Mouse (Mus musculus) kidney, postnatal 0 days (tissue): ENCODE data around the gene Chic1. TPM values are rescaled to one million over a fixed set of nuclear protein-coding genes. Genes with fewer than 3 reads are reported as not detected.
A peak's percentile ranks its signal among the peaks of the same experiment; 100 is the strongest.

Source experiments
- ATAC-seq: fragments of 200-750 bp; cut with Nextera tagmentation; replicated peaks from 2 replicates; pipeline ENCODE4 v1.8.0; 2017; ENCODE audit warnings: low read depth, moderate number of reproducible peaks, moderate TSS enrichment, moderate library complexity; ENCODE audit not compliant: low FRiP score
- DNase-seq: peaks from one replicate; pipeline ENCODE4 v3.0.0-alpha.2; 2016; ENCODE audit warnings: low spot score
- H3K27ac ChIP-seq: fragments of 300-500 bp; sonication (generic); 2 replicates; pipeline ENCODE4 v1.5.1; 2014; ENCODE audit warnings: mild to moderate bottlenecking
- H3K27me3 ChIP-seq: fragments of 300-500 bp; sonication (generic); 2 replicates; pipeline ENCODE4 v1.6.1; 2014; ENCODE audit warnings: low read length, mixed read lengths; ENCODE audit not compliant: insufficient read depth
- H3K36me3 ChIP-seq: fragments of 300-500 bp; sonication (generic); 2 replicates; pipeline ENCODE4 v1.6.1; 2014; ENCODE audit warnings: low read length, mixed read lengths; ENCODE audit not compliant: insufficient read depth
- H3K4me1 ChIP-seq: fragments of 300-500 bp; sonication (generic); replicated peaks from 2 replicates; pipeline ENCODE4 v1.6.1; 2014; ENCODE audit warnings: antibody characterized with exemption, low read length, mixed read lengths; ENCODE audit not compliant: insufficient read depth
- H3K4me2 ChIP-seq: fragments of 300-500 bp; sonication (generic); 2 replicates; pipeline ENCODE4 v1.6.1; 2014; ENCODE audit warnings: mild to moderate bottlenecking, low read length, moderate library complexity, mixed read lengths
- H3K4me3 ChIP-seq: fragments of 300-500 bp; sonication (generic); replicated peaks from 2 replicates; pipeline ENCODE4 v1.5.1; 2014; ENCODE audit warnings: low read depth, low read length
- H3K9ac ChIP-seq: fragments of 300-500 bp; sonication (generic); 2 replicates; pipeline ENCODE4 v1.6.1; 2014; ENCODE audit warnings: low read depth, low read length
- H3K9me3 ChIP-seq: fragments of 300-500 bp; sonication (generic); replicated peaks from 2 replicates; pipeline ENCODE4 v1.6.1; 2016; ENCODE audit warnings: low read length, inconsistent platforms, mixed read lengths
- CTCF ChIP-seq: IDR thresholded peaks from 2 replicates; pipeline ENCODE4 v1.5.1; 2016; ENCODE audit warnings: antibody characterized with exemption, low read depth, mild to moderate bottlenecking, moderate library complexity
- whole genome bisulfite sequencing: fragments of 180-500 bp; shearing (Covaris S2); extraction: QIAGEN DNeasy Blood & Tissue Kit; methylation state at CpG from one replicate; pipeline ENCODE4 v1.1.7; 2014; 5-methylcytosine and 5-hydroxymethylcytosine counted together
- polyA plus RNA-seq: library from polyadenylated mRNA; unstranded; fragments of >200 nt; fragmentation: Nextera tagmentation; extraction: Ambion mirVana; gene quantifications from 2 replicates; pipeline ENCODE4 v1.2.1, GENCODE M21; 2015

Chic1 gene
- polyA plus RNA-seq, result 1.6 and 2.0 TPM in 2 replicates

- peak within 1 kb of the TSS; percentile 68 for H3K4me3 ChIP-seq
- WGBS, result 25% methylated on average over 34 of the region's 34 CpGs
- ATAC-seq, result peak; percentile 89
- H3K27me3 ChIP-seq, result no peaks in the 10 kb centered on the region; the same call in 1 of the 2 replicates
- H3K27ac ChIP-seq, result no peak within 1 kb of the TSS
- H3K9me3 ChIP-seq, result no peaks in the 10 kb centered on the region
- H3K36me3 ChIP-seq, result no peaks in the 10 kb centered on the region
- TF ChIP-seq CTCF, result no peak
- H3K4me2 ChIP-seq, result peak within 1 kb of the TSS; percentile 59
- no peaks in the 10 kb centered on the region for H3K4me1 ChIP-seq
- H3K9ac ChIP-seq, result peak within 1 kb of the TSS; percentile 59; the same call in 1 of the 2 replicates
- peak; percentile 82 for DNase-seq
Observed at GRCm38 (mm10) chrX:103356287-103356686, at the start of gene Chic1. Gene Chic1, plus strand, starts transcription at chrX:103356476.

GRCm38 (mm10) chrX:103308262-103308661 is 48.0 kb upstream of the Chic1 start:
- ATAC-seq (no peak), DNase-seq (no peak)
- Histone ChIP-seq H3K9ac (no peak overlapping the region), H3K9me3 (no peaks in the 10 kb centered on the region), H3K4me2 (no peak overlapping the region), H3K27ac (no peak overlapping the region), H3K27me3 (no peaks in the 10 kb centered on the region), H3K4me1 (no peaks in the 10 kb centered on the region), H3K36me3 (no peaks in the 10 kb centered on the region), H3K4me3 (no peak overlapping the region)
- 87% methylated on average over 1 of the region's 1 CpGs for WGBS
- TF ChIP-seq CTCF, result no peak

GRCm38 (mm10) chrX:103311723-103312122 is 44.6 kb upstream of the Chic1 start:
- WGBS, result 86% methylated on average over 3 of the region's 3 CpGs
- H3K27ac ChIP-seq, result no peak overlapping the region
- H3K27me3 ChIP-seq, result no peaks in the 10 kb centered on the region
- no peaks in the 10 kb centered on the region for H3K9me3 ChIP-seq
- ATAC-seq (no peak), DNase-seq (no peak)
- H3K36me3 ChIP-seq, result no peaks in the 10 kb centered on the region
- no peaks in the 10 kb centered on the region for H3K4me1 ChIP-seq
- no peak overlapping the region for H3K4me3 ChIP-seq
- H3K4me2 ChIP-seq, result no peak overlapping the region
- no peak overlapping the region for H3K9ac ChIP-seq
- TF ChIP-seq CTCF, result no peak

- Histone ChIP-seq H3K27ac (no peak overlapping the region), H3K4me2 (no peak overlapping the region), H3K9me3 (no peaks in the 10 kb centered on the region), H3K9ac (no peak overlapping the region), H3K27me3 (no peaks in the 10 kb centered on the region), H3K36me3 (no peaks in the 10 kb centered on the region), H3K4me1 (no peaks in the 10 kb centered on the region), H3K4me3 (no peak overlapping the region)
- no peak for TF ChIP-seq CTCF
- DNase-seq (no peak), ATAC-seq (no peak)
- WGBS, result 79% methylated on average over 6 of the region's 6 CpGs
Observed at GRCm38 (mm10) chrX:103314146-103314545, 42.1 kb upstream of the Chic1 start.

GRCm38 (mm10) chrX:103321146-103321545 is 35.1 kb upstream of the Chic1 start, which contains the start of gene Cdx4:
Gene Cdx4, plus strand, starts transcription at chrX:103321398.
- Histone ChIP-seq H3K4me3 (0 out of 2 replicates have a peak within 1 kb of the TSS, but pooled peaks have one; percentile 2), H3K9me3 (no peaks in the 10 kb centered on the region), H3K4me2 (peak within 1 kb of the TSS; percentile 32), H3K4me1 (no peaks in the 10 kb centered on the region), H3K36me3 (no peaks in the 10 kb centered on the region), H3K27ac (no peak within 1 kb of the TSS), H3K27me3 (peaks cover 21% of the 10 kb centered on the region), H3K9ac (no peak within 1 kb of the TSS)
- TF ChIP-seq CTCF, result no peak
- WGBS, result 21% methylated on average over 13 of the region's 13 CpGs
- ATAC-seq (no peak), DNase-seq (no peak)

DNA sequence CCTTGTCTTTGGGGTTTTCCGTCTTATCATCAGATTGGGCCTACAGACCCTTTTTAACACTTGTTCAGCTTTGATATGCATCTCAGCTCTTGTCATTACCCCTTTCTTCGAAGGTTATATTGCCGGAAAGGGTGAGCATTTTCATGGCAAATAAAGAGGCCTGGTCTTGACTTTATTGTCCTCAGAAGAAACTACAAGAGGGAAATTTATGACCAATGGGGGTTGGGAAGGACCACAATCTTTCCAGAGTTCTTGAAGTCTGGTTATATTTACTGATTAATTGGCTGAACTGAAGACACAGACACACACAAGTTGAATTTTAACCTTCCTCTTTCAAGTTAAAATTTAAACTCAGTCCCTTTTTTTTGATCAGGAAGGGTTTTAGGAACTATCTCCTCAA is 30.4 kb upstream of the Chic1 start:
- WGBS, result 40% methylated on average over 3 of the region's 3 CpGs
- Histone ChIP-seq H3K9me3 (no peaks in the 10 kb centered on the region), H3K27ac (no peak overlapping the region), H3K4me1 (no peaks in the 10 kb centered on the region), H3K9ac (no peak overlapping the region), H3K27me3 (peaks cover 20% of the 10 kb centered on the region), H3K36me3 (no peaks in the 10 kb centered on the region), H3K4me3 (no peak overlapping the region), H3K4me2 (no peak overlapping the region)
- no peak for DNase-seq
- TF ChIP-seq CTCF, result no peak
- no peak for ATAC-seq

DNA sequence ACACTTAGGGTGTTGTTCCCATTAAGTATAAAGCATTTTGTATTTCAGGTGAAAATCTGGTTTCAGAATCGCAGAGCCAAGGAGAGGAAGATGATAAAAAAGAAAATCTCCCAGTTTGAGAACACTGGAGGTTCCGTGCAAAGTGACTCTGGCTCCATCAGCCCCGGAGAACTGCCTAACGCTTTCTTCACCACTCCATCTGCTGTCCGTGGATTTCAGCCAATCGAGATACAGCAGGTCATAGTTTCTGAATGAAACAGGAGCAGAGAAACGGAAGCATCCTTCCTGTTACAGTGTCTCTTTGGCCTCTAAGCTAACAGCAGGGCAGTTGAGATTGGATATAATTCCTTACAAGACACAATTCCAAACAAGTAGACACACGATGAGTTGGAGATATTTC is 26.9 kb upstream of the Chic1 start:
- ATAC-seq (no peak), DNase-seq (no peak)
- no peak for TF ChIP-seq CTCF

More for the DNA sequence above, 26.9 kb upstream of the Chic1 start:
- Histone ChIP-seq H3K36me3 (no peaks in the 10 kb centered on the region), H3K27me3 (no peaks in the 10 kb centered on the region), H3K4me2 (no peak overlapping the region), H3K4me3 (no peak overlapping the region), H3K4me1 (no peaks in the 10 kb centered on the region), H3K9ac (no peak overlapping the region), H3K27ac (no peak overlapping the region), H3K9me3 (no peaks in the 10 kb centered on the region)
- 73% methylated on average over 8 of the region's 8 CpGs for WGBS
